Mouse (Mus musculus) hindbrain, embryonic 12.5 days (tissue): ENCODE measurements around the gene Brinp2. TPM values are rescaled to one million over a fixed set of nuclear protein-coding genes. Genes with fewer than 3 reads are reported as not detected.
A peak's percentile ranks its signal among the peaks of the same experiment; 100 is the strongest.

Experiments
- ATAC-seq: fragments of 200-750 bp; cut with Nextera tagmentation; 2 replicates; pipeline ENCODE4 v1.8.0; 2017; ENCODE audit warnings: moderate TSS enrichment; ENCODE audit not compliant: low FRiP score
- H3K27ac ChIP-seq: fragments of 300-500 bp; sonication (generic); 2 replicates; pipeline ENCODE4 v1.5.1; 2016; ENCODE audit warnings: mild to moderate bottlenecking
- H3K27me3 ChIP-seq: fragments of 300-500 bp; sonication (generic); 2 replicates; pipeline ENCODE4 v1.6.1; 2016; ENCODE audit warnings: mild to moderate bottlenecking
- H3K36me3 ChIP-seq: fragments of 300-500 bp; sonication (generic); 2 replicates; pipeline ENCODE4 v1.6.1; 2016; ENCODE audit warnings: mild to moderate bottlenecking
- H3K4me1 ChIP-seq: fragments of 300-500 bp; sonication (generic); 2 replicates; pipeline ENCODE4 v1.6.1; 2016
- H3K4me2 ChIP-seq: fragments of 300-500 bp; sonication (generic); replicated peaks from 2 replicates; pipeline ENCODE4 v1.6.1; 2016; ENCODE audit warnings: mild to moderate bottlenecking
- H3K4me3 ChIP-seq: fragments of 300-500 bp; sonication (generic); 2 replicates; pipeline ENCODE4 v1.5.1; 2016; ENCODE audit warnings: mild to moderate bottlenecking
- H3K9ac ChIP-seq: fragments of 300-500 bp; sonication (generic); 2 replicates; pipeline ENCODE4 v1.6.1; 2016; ENCODE audit warnings: mild to moderate bottlenecking, moderate library complexity
- H3K9me3 ChIP-seq: fragments of 300-500 bp; sonication (generic); replicated peaks from 2 replicates; pipeline ENCODE4 v1.6.1; 2016; ENCODE audit warnings: mild to moderate bottlenecking
- WGBS: fragments of 180-500 bp; shearing (Covaris S2); methylation state at CpG from one replicate; pipeline ENCODE4 v1.1.7; 2016; 5-methylcytosine and 5-hydroxymethylcytosine counted together
- polyA plus RNA-seq: library from polyadenylated mRNA; unstranded; fragments of >200 nt; fragmentation: Nextera tagmentation; extraction: Ambion mirVana; gene quantifications from 2 replicates; pipeline ENCODE4 v1.2.1, GENCODE M21; 2016

Brinp2 gene
- polyA plus RNA-seq, 1 experiment from 2014 or later = 6.8 TPM

- Histone ChIP-seq H3K36me3 (no peaks in the 10 kb centered on the region), H3K27me3 (peaks cover 29% of the 10 kb centered on the region), H3K4me3 (peak overlapping the region; percentile 63), H3K9ac (peak overlapping the region; percentile 69), H3K4me1 (peaks cover 10% of the 10 kb centered on the region), H3K4me2 (peak overlapping the region; percentile 85), H3K9me3 (no peaks in the 10 kb centered on the region), H3K27ac (peak overlapping the region; percentile 68)
- peak; percentile 56 for ATAC-seq
- 12% methylated on average over 28 of the region's 28 CpGs for WGBS
Measured at GRCm38 (mm10) chr1:158355177-158356050, 712 bp downstream of the Brinp2 start.

- 80% methylated on average over 5 of the region's 5 CpGs for WGBS
- Histone ChIP-seq H3K27me3 (peaks cover 29% of the 10 kb centered on the region), H3K36me3 (no peaks in the 10 kb centered on the region), H3K9me3 (no peaks in the 10 kb centered on the region), H3K4me2 (peak overlapping the region; percentile 85), H3K27ac (no peak overlapping the region), H3K9ac (no peak overlapping the region), H3K4me3 (0 out of 2 replicates have a peak overlapping the region, but pooled peaks have one; percentile 0), H3K4me1 (peaks cover 10% of the 10 kb centered on the region)
- ATAC-seq = no peak
Measured at GRCm38 (mm10) chr1:158353656-158354371, 2.3 kb downstream of the Brinp2 start.

GRCm38 (mm10) chr1:158343243-158343714 is 12.8 kb downstream of the Brinp2 start:
- H3K9ac ChIP-seq = no peak overlapping the region
- peak; percentile 80 for ATAC-seq
- no peaks in the 10 kb centered on the region for H3K27me3 ChIP-seq
- H3K27ac ChIP-seq = no peak overlapping the region; the same call in 1 of the 2 replicates
- H3K4me3 ChIP-seq = no peak overlapping the region
- H3K36me3 ChIP-seq = no peaks in the 10 kb centered on the region
- WGBS = 42% methylated on average over 6 of the region's 6 CpGs
- H3K4me2 ChIP-seq = no peak overlapping the region
- H3K4me1 ChIP-seq = peaks cover 7% of the 10 kb centered on the region; the same call in 1 of the 2 replicates
- no peaks in the 10 kb centered on the region for H3K9me3 ChIP-seq

GRCm38 (mm10) chr1:158328839-158329238 is 27.3 kb downstream of the Brinp2 start:
- H3K4me2 ChIP-seq = no peak overlapping the region
- no peak overlapping the region for H3K4me3 ChIP-seq
- no peaks in the 10 kb centered on the region for H3K27me3 ChIP-seq
- H3K36me3 ChIP-seq = no peaks in the 10 kb centered on the region
- no peak overlapping the region for H3K27ac ChIP-seq
- no peak overlapping the region for H3K9ac ChIP-seq
- WGBS = 39% methylated on average over 2 of the region's 2 CpGs
- no peak for ATAC-seq
- no peaks in the 10 kb centered on the region for H3K9me3 ChIP-seq
- H3K4me1 ChIP-seq = peaks cover 7% of the 10 kb centered on the region; the same call in 1 of the 2 replicates

- 70% methylated on average over 5 of the region's 5 CpGs for whole genome bisulfite sequencing
- peaks cover 7% of the 10 kb centered on the region; the same call in 1 of the 2 replicates for H3K4me1 ChIP-seq
Measured at GRCm38 (mm10) chr1:158328126-158328525, 28.0 kb downstream of the Brinp2 start.

GRCm38 (mm10) chr1:158323325-158323724 is 32.8 kb downstream of the Brinp2 start:
- Histone ChIP-seq H3K4me3 (no peak overlapping the region), H3K27ac (no peak overlapping the region), H3K4me1 (no peaks in the 10 kb centered on the region), H3K9me3 (no peaks in the 10 kb centered on the region), H3K4me2 (no peak overlapping the region), H3K36me3 (no peaks in the 10 kb centered on the region), H3K9ac (no peak overlapping the region), H3K27me3 (no peaks in the 10 kb centered on the region)
- WGBS = 80% methylated on average over 6 of the region's 6 CpGs
- ATAC-seq = no peak

More at GRCm38 (mm10) chr1:158328126-158328525, 28.0 kb downstream of the Brinp2 start:
- Histone ChIP-seq H3K9me3 (no peaks in the 10 kb centered on the region), H3K4me2 (no peak overlapping the region), H3K27ac (no peak overlapping the region), H3K4me3 (no peak overlapping the region), H3K9ac (no peak overlapping the region), H3K27me3 (no peaks in the 10 kb centered on the region), H3K36me3 (no peaks in the 10 kb centered on the region)
- no peak for ATAC-seq

- 62% methylated on average over 5 of the region's 5 CpGs for WGBS
- H3K9me3 ChIP-seq = no peaks in the 10 kb centered on the region
- H3K9ac ChIP-seq = no peak overlapping the region
- H3K4me2 ChIP-seq = no peak overlapping the region
- ATAC-seq = no peak
- H3K27me3 ChIP-seq = no peaks in the 10 kb centered on the region
- H3K27ac ChIP-seq = no peak overlapping the region
- no peaks in the 10 kb centered on the region for H3K36me3 ChIP-seq
- no peaks in the 10 kb centered on the region for H3K4me1 ChIP-seq
- H3K4me3 ChIP-seq = no peak overlapping the region
Measured at GRCm38 (mm10) chr1:158310426-158311156, 45.5 kb downstream of the Brinp2 start.

- no peaks in the 10 kb centered on the region for H3K9me3 ChIP-seq
- WGBS = 68% methylated on average over 7 of the region's 7 CpGs
- no peaks in the 10 kb centered on the region for H3K36me3 ChIP-seq
- no peak overlapping the region for H3K4me3 ChIP-seq
- no peak for ATAC-seq
- H3K4me1 ChIP-seq = peaks cover 17% of the 10 kb centered on the region
- no peak overlapping the region for H3K27ac ChIP-seq
- peaks cover 5% of the 10 kb centered on the region for H3K27me3 ChIP-seq
- H3K9ac ChIP-seq = no peak overlapping the region
- H3K4me2 ChIP-seq = no peak overlapping the region
Measured at GRCm38 (mm10) chr1:158297042-158297441, 59.1 kb downstream of the Brinp2 start.

- no peak overlapping the region for H3K27ac ChIP-seq
- peaks cover 5% of the 10 kb centered on the region for H3K27me3 ChIP-seq
- no peaks in the 10 kb centered on the region for H3K36me3 ChIP-seq
- H3K9me3 ChIP-seq = no peaks in the 10 kb centered on the region
- ATAC-seq = no peak
- H3K4me1 ChIP-seq = peaks cover 17% of the 10 kb centered on the region
- H3K4me3 ChIP-seq = no peak overlapping the region
- H3K4me2 ChIP-seq = no peak overlapping the region
- no peak overlapping the region for H3K9ac ChIP-seq
- 84% methylated on average over 8 of the region's 8 CpGs for WGBS
Measured at GRCm38 (mm10) chr1:158296287-158296931, 59.7 kb downstream of the Brinp2 start.

GRCm38 (mm10) chr1:158295270-158295669 is 60.9 kb downstream of the Brinp2 start:
- WGBS = 31% methylated on average over 16 of the region's 16 CpGs
- Histone ChIP-seq H3K9me3 (no peaks in the 10 kb centered on the region), H3K4me2 (no peak overlapping the region), H3K27me3 (peaks cover 5% of the 10 kb centered on the region), H3K4me3 (no peak overlapping the region), H3K4me1 (peaks cover 17% of the 10 kb centered on the region), H3K9ac (no peak overlapping the region), H3K27ac (no peak overlapping the region), H3K36me3 (no peaks in the 10 kb centered on the region)
- ATAC-seq = no peak

- no peak for ATAC-seq
- no peaks in the 10 kb centered on the region for H3K36me3 ChIP-seq
- H3K9ac ChIP-seq = no peak overlapping the region
- no peaks in the 10 kb centered on the region for H3K4me1 ChIP-seq
- no peak overlapping the region for H3K4me3 ChIP-seq
- 82% methylated on average over 3 of the region's 3 CpGs for WGBS
- H3K27me3 ChIP-seq = no peaks in the 10 kb centered on the region
- H3K9me3 ChIP-seq = no peaks in the 10 kb centered on the region
- no peak overlapping the region for H3K4me2 ChIP-seq
- H3K27ac ChIP-seq = no peak overlapping the region
Measured at GRCm38 (mm10) chr1:158285198-158285597, 70.9 kb downstream of the Brinp2 start.
